Mouse (Mus musculus): ENCODE results near the gene Wnt6.

GRCm38 (mm10) chr1:74778934-74779486 is 7.3 kb downstream of the Wnt6 start:
- TF ChIP-seq EP300 (IDR thresholded peaks at IDR 0.05) (no peak), CTCF (IDR thresholded peaks at IDR 0.05) (no peak)
